14 mouse cellular contexts compared by ENCODE assay signal in the genomic region with DNA sequence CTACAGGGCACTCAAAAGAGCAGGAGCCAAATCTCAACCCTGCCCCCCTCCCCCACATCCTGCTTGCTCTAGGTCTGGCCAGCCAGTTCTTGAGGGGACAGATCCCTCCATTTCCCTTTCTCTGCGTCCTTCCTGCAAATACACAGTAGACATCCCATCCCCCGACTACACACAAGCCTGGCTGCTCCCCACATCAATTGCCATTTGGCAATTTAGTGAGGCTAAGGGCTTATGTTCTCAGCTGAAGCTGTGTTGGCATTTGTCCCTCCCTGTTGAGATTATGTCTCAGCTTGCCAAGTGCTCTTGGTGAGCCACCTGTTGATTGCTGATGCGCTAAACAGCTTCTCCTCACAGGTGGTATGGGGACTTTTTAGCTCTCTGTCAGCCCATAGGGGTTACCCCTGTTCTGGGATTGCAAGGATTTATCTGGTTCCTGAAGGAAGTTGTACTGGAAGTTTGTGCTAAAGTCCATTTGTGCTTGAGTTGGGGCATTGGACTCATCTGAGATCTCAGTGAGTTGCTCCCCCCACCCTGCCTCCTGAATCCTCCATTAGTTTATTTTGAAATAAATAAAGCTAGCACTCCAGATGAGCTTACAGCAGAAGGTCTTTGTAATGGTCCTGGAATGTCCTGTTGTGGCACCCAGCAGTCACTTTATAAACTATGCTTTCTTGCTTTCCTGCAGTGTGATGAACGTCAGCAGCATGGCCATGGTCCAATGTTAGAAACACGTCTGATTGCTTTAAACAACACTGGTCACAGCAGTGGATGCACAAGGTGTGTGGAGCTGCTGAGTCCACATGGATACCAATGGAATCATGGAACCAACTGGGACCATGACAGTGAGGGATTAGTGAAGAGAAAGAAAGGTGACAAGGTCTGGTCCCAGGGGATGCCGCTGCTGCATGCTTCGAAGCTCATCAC.
DNase-seq lines count a peak whose midpoint lies in the region; ATAC-seq and TF ChIP-seq lines count a peak whose summit lies in the region.
"Had no signal": no experiment of that assay in that cellular context is flagged by ENCODE, and none has a peak within 500 bp of the region (broad histone marks: within the 10 kb centered on the region; RNA-seq: fewer than 3 reads in every experiment).

No protein-coding gene starts in this region.

- peak overlapping the region; percentile 84 for H3K27ac ChIP-seq in heart, embryonic 13.5 days (replicated peaks)
- H3K27ac ChIP-seq in midbrain, postnatal 0 days (ENCODE audit: low read depth, low read length) = no peak overlapping the region
- no peak overlapping the region for H3K27ac ChIP-seq in midbrain, embryonic 16.5 days (ENCODE audit: low read length)
- no peak overlapping the region for H3K27ac ChIP-seq in layer of hippocampus, adult 2 months
- H3K27ac ChIP-seq: kidney, postnatal 0 days; liver, embryonic 14.5 days; midbrain, embryonic 13.5 days; neural tube, embryonic 15.5 days had no signal

- H3K4me3 ChIP-seq in heart, embryonic 13.5 days = no peak overlapping the region
- H3K4me3 ChIP-seq in midbrain, postnatal 0 days (ENCODE audit: low read depth, low read length) = no peak overlapping the region
- H3K4me3 ChIP-seq in midbrain, embryonic 16.5 days (ENCODE audit: low read depth, low read length) = no peak overlapping the region
- H3K4me3 ChIP-seq in layer of hippocampus, adult 2 months = no peak overlapping the region
- H3K4me3 ChIP-seq: midbrain, embryonic 13.5 days; neural tube, embryonic 15.5 days had no signal

- ATAC-seq in heart, embryonic 13.5 days (ENCODE audit: extremely low read depth, insufficient number of reproducible peaks, low FRiP score, low TSS enrichment) = no peak; the same call in 1 of the 2 replicates
- ATAC-seq in midbrain, postnatal 0 days (ENCODE audit: low FRiP score) = no peak
- ATAC-seq in midbrain, embryonic 16.5 days = no peak
- ATAC-seq: midbrain, embryonic 13.5 days; Patski had no signal

- H3K36me3 ChIP-seq in heart, embryonic 13.5 days = no peaks in the 10 kb centered on the region
- no peaks in the 10 kb centered on the region for H3K36me3 ChIP-seq in midbrain, postnatal 0 days (ENCODE audit: insufficient read depth, low read length)
- H3K36me3 ChIP-seq in midbrain, embryonic 16.5 days (ENCODE audit: control insufficient read depth, insufficient read depth, low read length) = no peaks in the 10 kb centered on the region
- H3K36me3 ChIP-seq: midbrain, embryonic 13.5 days; neural tube, embryonic 15.5 days had no signal

- no peak for TF ChIP-seq CTCF in midbrain, postnatal 0 days (IDR thresholded peaks at IDR 0.05)
- no peak for TF ChIP-seq CTCF in layer of hippocampus, adult 2 months (conservative IDR thresholded peaks at IDR 0.05)

- DNase-seq in heart, adult 9 months (ENCODE audit: low spot score in 2 of 2) = no peak
- peak; percentile 71 for DNase-seq in midbrain, postnatal 0 days (ENCODE audit: low spot score)
- peak; percentile 17 to 34 for DNase-seq in layer of hippocampus, adult 2 months (ENCODE audit: low spot score in 2 of 2)
- DNase-seq in lung, postnatal 4 days = peak; percentile 46 to 55
- DNase-seq in urinary bladder, adult 18-20 months (ENCODE audit: low spot score in 2 of 2) = no peak
- DNase-seq: embryo, embryonic 11 days had no signal

- no peak overlapping the region for H3K4me2 ChIP-seq in heart, embryonic 13.5 days
- H3K4me2 ChIP-seq in midbrain, postnatal 0 days (ENCODE audit: low read depth, low read length, poor library complexity, severe bottlenecking) = no peak overlapping the region
- H3K4me2 ChIP-seq in midbrain, embryonic 16.5 days (ENCODE audit: low read length) = no peak overlapping the region
- H3K4me2 ChIP-seq: midbrain, embryonic 13.5 days; neural tube, embryonic 15.5 days had no signal

- WGBS in heart, embryonic 13.5 days = 58% methylated on average over 7 of the region's 7 CpGs
- WGBS in midbrain, postnatal 0 days = 66% methylated on average over 7 of the region's 7 CpGs
- WGBS in midbrain, embryonic 16.5 days = 78% methylated on average over 7 of the region's 7 CpGs

- no peaks in the 10 kb centered on the region for H3K27me3 ChIP-seq in heart, embryonic 13.5 days (replicated peaks)
- H3K27me3 ChIP-seq in midbrain, postnatal 0 days (ENCODE audit: insufficient read depth, low read length) = no peaks in the 10 kb centered on the region
- no peaks in the 10 kb centered on the region for H3K27me3 ChIP-seq in midbrain, embryonic 16.5 days (ENCODE audit: control insufficient read depth, insufficient read depth, low read depth, low read length)
- H3K27me3 ChIP-seq: CH12.LX; midbrain, embryonic 13.5 days; neural tube, embryonic 15.5 days; Patski had no signal

- no peak overlapping the region for H3K9ac ChIP-seq in heart, embryonic 13.5 days
- H3K9ac ChIP-seq in midbrain, postnatal 0 days (replicated peaks; ENCODE audit: low read length, poor library complexity, severe bottlenecking) = no peak overlapping the region
- no peak overlapping the region for H3K9ac ChIP-seq in midbrain, embryonic 16.5 days (ENCODE audit: low read depth, low read length)
- H3K9ac ChIP-seq: liver, embryonic 14.5 days; midbrain, embryonic 13.5 days; neural tube, embryonic 15.5 days had no signal

- no peaks in the 10 kb centered on the region for H3K9me3 ChIP-seq in heart, embryonic 13.5 days
- H3K9me3 ChIP-seq in midbrain, postnatal 0 days (ENCODE audit: low read length) = no peaks in the 10 kb centered on the region
- H3K9me3 ChIP-seq in midbrain, embryonic 16.5 days (replicated peaks; ENCODE audit: control insufficient read depth, low read length, poor library complexity, severe bottlenecking) = no peaks in the 10 kb centered on the region
- H3K9me3 ChIP-seq: midbrain, embryonic 13.5 days; neural tube, embryonic 15.5 days had no signal

- H3K4me1 ChIP-seq in heart, embryonic 13.5 days = peaks cover 26% of the 10 kb centered on the region
- H3K4me1 ChIP-seq in midbrain, postnatal 0 days (ENCODE audit: insufficient read depth, low read length) = no peaks in the 10 kb centered on the region
- H3K4me1 ChIP-seq in midbrain, embryonic 16.5 days (ENCODE audit: control insufficient read depth, insufficient read depth, low read length) = no peaks in the 10 kb centered on the region
- H3K4me1 ChIP-seq: midbrain, embryonic 13.5 days had no signal

Comparison
In these comparisons a context has a peak if more than half of its experiments do, and no peak if none do; other contexts are left out.
1. DNase-seq: peak in midbrain, postnatal 0 days (single experiment), layer of hippocampus, adult 2 months (2 of 2) and lung, postnatal 4 days (2 of 2); none in heart, adult 9 months (0 of 2) and urinary bladder, adult 18-20 months (0 of 2).